Mouse (Mus musculus) bone marrow, adult 2 months (tissue): ENCODE measurements around the gene Scaper. TPM values are rescaled to one million over a fixed set of nuclear protein-coding genes. Genes with fewer than 3 reads are reported as not detected.

Experiments
- H3K27ac ChIP-seq: fragments of 200-500 bp; 2 replicates; pipeline ENCODE4 v1.5.1; 2012; ENCODE audit warnings: low read depth, mild to moderate bottlenecking, control low read depth, inconsistent platforms, low read length; ENCODE audit not compliant: control insufficient read depth, poor library complexity, insufficient read depth
- H3K4me1 ChIP-seq: fragments of 200-500 bp; 2 replicates; pipeline ENCODE4 v1.6.1; 2011; ENCODE audit warnings: low read length; ENCODE audit not compliant: control insufficient read depth, insufficient read depth
- H3K4me3 ChIP-seq: fragments of 200-500 bp; replicated peaks from 2 replicates; pipeline ENCODE3; 2011; ENCODE audit warnings: mild to moderate bottlenecking, low read depth, low read length, control low read depth; ENCODE audit not compliant: control insufficient read depth
- CTCF ChIP-seq: fragments of 200-500 bp; IDR thresholded peaks from 2 replicates; pipeline ENCODE4 v1.5.1; 2011; ENCODE audit warnings: low read length, control low read depth; ENCODE audit not compliant: control insufficient read depth, insufficient read depth
- POLR2A ChIP-seq: fragments of 200-500 bp; IDR thresholded peaks from 2 replicates; pipeline ENCODE4 v1.6.1; 2011; ENCODE audit warnings: low read depth, mild to moderate bottlenecking, control low read depth, low read length, borderline replicate concordance; ENCODE audit not compliant: control insufficient read depth
- WGBS: fragments of 180-500 bp; shearing (Covaris S2); methylation state at CpG from one replicate; pipeline ENCODE4 v1.1.7; 2018; 5-methylcytosine and 5-hydroxymethylcytosine counted together
- polyA plus RNA-seq: library from polyadenylated mRNA; stranded (reverse); fragments of >200 nt; gene quantifications from 2 replicates; pipeline ENCODE4 v1.2.4, GENCODE M21; 2011; ENCODE audit warnings: low replicate concordance; ENCODE audit not compliant: missing spikeins, insufficient read depth, insufficient read length

Gene Scaper
- polyA plus RNA-seq, 1 experiment: 29.4 TPM

- H3K4me3 ChIP-seq: no peak overlapping the region
- 8% methylated on average over 63 of the region's 63 CpGs for WGBS
- peaks cover 1% of the 10 kb centered on the region for H3K4me1 ChIP-seq
- TF ChIP-seq CTCF (no peak), POLR2A (no peak)
- no peak overlapping the region for H3K27ac ChIP-seq
Measured at GRCm38 (mm10) chr9:55546176-55547010, 391.5 kb downstream of the Scaper start.

GRCm38 (mm10) chr9:55545556-55546175 is 392.3 kb downstream of the Scaper start:
- no peak overlapping the region for H3K4me3 ChIP-seq
- TF ChIP-seq POLR2A (no peak), CTCF (no peak)
- H3K4me1 ChIP-seq: peaks cover 1% of the 10 kb centered on the region
- 12% methylated on average over 41 of the region's 41 CpGs for WGBS
- no peak overlapping the region for H3K27ac ChIP-seq

- no peak for TF ChIP-seq POLR2A
- no peak for TF ChIP-seq CTCF
- no peak overlapping the region for H3K4me3 ChIP-seq
- no peak overlapping the region for H3K27ac ChIP-seq
- H3K4me1 ChIP-seq: peaks cover 1% of the 10 kb centered on the region
- 4% methylated on average over 30 of the region's 30 CpGs for WGBS
Measured at GRCm38 (mm10) chr9:55544861-55545555, 392.9 kb downstream of the Scaper start.

GRCm38 (mm10) chr9:55543703-55544401 is 394.1 kb downstream of the Scaper start:
- peaks cover 1% of the 10 kb centered on the region for H3K4me1 ChIP-seq

GRCm38 (mm10) chr9:55543336-55543702 is 394.6 kb downstream of the Scaper start:
- Histone ChIP-seq H3K27ac (no peak overlapping the region), H3K4me3 (no peak overlapping the region), H3K4me1 (peaks cover 1% of the 10 kb centered on the region)
- WGBS: 25% methylated on average over 8 of the region's 8 CpGs
- TF ChIP-seq CTCF (no peak), POLR2A (no peak)

More at GRCm38 (mm10) chr9:55543703-55544401, 394.1 kb downstream of the Scaper start:
- no peak overlapping the region for H3K27ac ChIP-seq
- no peak for TF ChIP-seq POLR2A
- TF ChIP-seq CTCF: no peak
- WGBS: 3% methylated on average over 46 of the region's 46 CpGs
- no peak overlapping the region for H3K4me3 ChIP-seq

GRCm38 (mm10) chr9:55542366-55543325 is 395.3 kb downstream of the Scaper start:
- H3K27ac ChIP-seq: no peak overlapping the region
- peaks cover 1% of the 10 kb centered on the region for H3K4me1 ChIP-seq
- 4% methylated on average over 59 of the region's 59 CpGs for WGBS
- no peak overlapping the region for H3K4me3 ChIP-seq
- TF ChIP-seq POLR2A: no peak
- no peak for TF ChIP-seq CTCF
